Mouse (Mus musculus): ENCODE results near the gene Nol4l. TPM values are rescaled to one million over a fixed set of nuclear protein-coding genes. Genes with fewer than 3 reads are reported as not detected.
"Not testable (repeated sequence)": the region's sequence is repeated elsewhere in the genome, so short reads cannot be mapped to it uniquely, and the experiment has no call there.

Gene Nol4l
- polyA plus RNA-seq, 1 experiment, result 19.2 TPM

DNA sequence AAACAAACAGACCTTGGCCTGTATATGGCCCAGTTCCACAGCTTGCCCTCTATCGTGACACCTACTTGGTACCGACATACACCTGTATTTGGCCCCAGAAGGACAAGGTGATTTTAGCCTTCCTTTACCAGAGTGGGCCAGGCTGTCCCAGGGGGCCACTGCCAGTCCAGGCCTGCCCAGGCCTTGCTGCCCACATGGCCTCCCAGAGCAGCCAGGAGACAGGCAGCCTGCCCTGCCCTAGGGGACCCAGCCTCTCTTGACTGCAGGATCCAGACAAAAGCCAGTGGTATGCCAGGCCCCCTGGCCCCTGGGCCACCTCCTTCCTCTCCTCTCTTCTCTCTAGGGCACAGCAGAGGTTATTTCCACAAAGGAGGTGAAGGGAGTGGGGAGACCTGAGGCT is 21.8 kb downstream of the Nol4l start:
- H3K4me1 ChIP-seq (ENCODE audit: control insufficient read depth, insufficient read depth, low read length), result peaks cover 29% of the 10 kb centered on the region

GRCm38 (mm10) chr2:153506385-153506784 is 23.4 kb downstream of the Nol4l start:
- H3K27ac ChIP-seq (ENCODE audit: insufficient read depth, low read depth, low read length), result no peak overlapping the region
- H3K4me3 ChIP-seq (ENCODE audit: insufficient read depth, low read length), result no peak overlapping the region
- peaks cover 20% of the 10 kb centered on the region for H3K4me1 ChIP-seq (ENCODE audit: control insufficient read depth, insufficient read depth, low read length)
- TF ChIP-seq POLR2A (IDR thresholded peaks at IDR 0.05; ENCODE audit: borderline replicate concordance, low read depth, low read length), result no peak
- TF ChIP-seq CTCF (IDR thresholded peaks at IDR 0.05; ENCODE audit: low read depth, low read length), result no peak

More for the DNA sequence above, 21.8 kb downstream of the Nol4l start:
- TF ChIP-seq POLR2A (IDR thresholded peaks at IDR 0.05; ENCODE audit: borderline replicate concordance, low read depth, low read length), result no peak
- no peak for TF ChIP-seq CTCF (IDR thresholded peaks at IDR 0.05; ENCODE audit: low read depth, low read length)
- no peak overlapping the region for H3K27ac ChIP-seq (ENCODE audit: insufficient read depth, low read depth, low read length)
- H3K4me3 ChIP-seq (ENCODE audit: insufficient read depth, low read length), result no peak overlapping the region

DNA sequence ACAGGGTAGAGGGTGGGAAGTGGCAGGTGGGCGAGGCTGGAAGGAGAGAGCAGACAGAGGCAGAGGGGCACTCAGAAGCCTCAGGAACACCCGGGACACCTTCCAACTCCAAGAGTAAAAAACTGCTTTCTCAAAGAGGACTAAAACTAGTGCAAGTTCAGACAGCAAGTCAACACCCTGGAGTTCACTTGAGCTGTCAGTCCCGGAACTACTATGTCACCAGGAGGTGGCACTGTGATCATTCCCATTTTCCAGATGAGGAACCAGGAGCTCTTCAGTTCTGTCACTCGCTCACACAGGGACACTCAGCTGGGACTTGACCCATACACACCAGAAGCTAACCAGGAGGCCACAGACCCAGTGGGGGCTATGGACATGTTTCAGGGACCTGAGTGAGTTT is 30.6 kb downstream of the Nol4l start:
- Histone ChIP-seq H3K4me3 (ENCODE audit: insufficient read depth, low read length) (no peak overlapping the region), H3K27ac (ENCODE audit: insufficient read depth, low read depth, low read length) (no peak overlapping the region), H3K4me1 (ENCODE audit: control insufficient read depth, insufficient read depth, low read length) (peaks cover 29% of the 10 kb centered on the region)
- TF ChIP-seq POLR2A (IDR thresholded peaks at IDR 0.05; ENCODE audit: borderline replicate concordance, low read depth, low read length) (no peak), CTCF (IDR thresholded peaks at IDR 0.05; ENCODE audit: low read depth, low read length) (peak; percentile 48; the same call in 1 of the 2 replicates)

DNA sequence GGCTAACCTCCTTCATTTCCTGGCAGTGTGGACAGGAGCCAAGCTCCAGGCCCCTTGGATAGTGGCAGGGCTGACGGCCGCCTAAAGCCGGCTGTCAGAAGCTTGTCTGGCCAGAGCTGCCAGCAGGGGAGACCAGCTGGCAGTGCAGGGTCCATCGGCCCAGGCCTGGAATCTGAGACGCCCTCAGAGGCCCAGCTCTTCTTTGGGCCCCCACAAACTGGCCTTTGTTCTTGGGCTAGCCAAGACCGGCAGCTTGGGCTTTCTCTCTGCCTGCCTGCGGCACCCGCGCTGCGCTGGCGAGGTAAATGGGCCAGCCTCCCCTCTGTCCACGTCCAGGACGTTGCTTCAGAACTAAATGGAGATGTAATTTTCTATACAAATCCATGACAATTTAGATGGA is 32.9 kb downstream of the Nol4l start:
- Histone ChIP-seq H3K27ac (ENCODE audit: insufficient read depth, low read depth, low read length) (peak overlapping the region; percentile 45), H3K4me1 (ENCODE audit: control insufficient read depth, insufficient read depth, low read length) (peaks cover 35% of the 10 kb centered on the region), H3K4me3 (ENCODE audit: insufficient read depth, low read length) (no peak overlapping the region)
- no peak for TF ChIP-seq CTCF (IDR thresholded peaks at IDR 0.05; ENCODE audit: low read depth, low read length)
- TF ChIP-seq POLR2A (IDR thresholded peaks at IDR 0.05; ENCODE audit: borderline replicate concordance, low read depth, low read length), result no peak

GRCm38 (mm10) chr2:153496301-153496700 is 33.5 kb downstream of the Nol4l start:
- no peak overlapping the region for H3K4me3 ChIP-seq (ENCODE audit: insufficient read depth, low read length)
- TF ChIP-seq POLR2A (IDR thresholded peaks at IDR 0.05; ENCODE audit: borderline replicate concordance, low read depth, low read length) (no peak), CTCF (IDR thresholded peaks at IDR 0.05; ENCODE audit: low read depth, low read length) (no peak)

DNA sequence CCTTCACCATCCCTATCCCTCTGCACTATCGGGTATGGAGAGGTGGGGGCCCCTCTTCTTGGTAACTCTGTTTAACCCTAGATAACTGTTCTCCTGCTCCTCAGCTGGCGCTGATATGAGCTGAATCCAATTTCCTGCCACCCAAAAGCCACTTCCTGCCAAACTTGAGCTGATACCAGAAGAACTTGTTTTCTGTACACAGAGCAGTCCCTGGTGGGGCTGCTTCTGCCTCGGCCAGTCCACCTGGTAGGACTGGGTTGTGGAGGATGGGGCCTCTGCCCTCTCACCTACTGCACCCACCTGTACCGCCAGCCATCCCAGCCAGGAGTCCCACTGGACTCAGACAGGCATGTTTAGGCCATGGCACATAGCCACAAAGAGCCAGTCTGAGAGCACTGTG is 34.0 kb downstream of the Nol4l start:
- Histone ChIP-seq H3K27ac (ENCODE audit: insufficient read depth, low read depth, low read length) (peak overlapping the region; percentile 17), H3K4me1 (ENCODE audit: control insufficient read depth, insufficient read depth, low read length) (peaks cover 45% of the 10 kb centered on the region), H3K4me3 (ENCODE audit: insufficient read depth, low read length) (no peak overlapping the region)
- TF ChIP-seq POLR2A (IDR thresholded peaks at IDR 0.05; ENCODE audit: borderline replicate concordance, low read depth, low read length) (no peak), CTCF (IDR thresholded peaks at IDR 0.05; ENCODE audit: low read depth, low read length) (no peak)

More at GRCm38 (mm10) chr2:153496301-153496700, 33.5 kb downstream of the Nol4l start:
- H3K27ac ChIP-seq (ENCODE audit: insufficient read depth, low read depth, low read length), result peak overlapping the region; percentile 45
- H3K4me1 ChIP-seq (ENCODE audit: control insufficient read depth, insufficient read depth, low read length), result peaks cover 40% of the 10 kb centered on the region

GRCm38 (mm10) chr2:153495391-153495790 is 34.4 kb downstream of the Nol4l start:
- peaks cover 49% of the 10 kb centered on the region for H3K4me1 ChIP-seq (ENCODE audit: control insufficient read depth, insufficient read depth, low read length)
- H3K4me3 ChIP-seq (ENCODE audit: insufficient read depth, low read length), result not testable (repeated sequence)

GRCm38 (mm10) chr2:153494293-153494811 is 35.4 kb downstream of the Nol4l start:
- Histone ChIP-seq H3K4me3 (ENCODE audit: insufficient read depth, low read length) (no peak overlapping the region), H3K4me1 (ENCODE audit: control insufficient read depth, insufficient read depth, low read length) (peaks cover 54% of the 10 kb centered on the region), H3K27ac (ENCODE audit: insufficient read depth, low read depth, low read length) (no peak overlapping the region)
- no peak for TF ChIP-seq POLR2A (IDR thresholded peaks at IDR 0.05; ENCODE audit: borderline replicate concordance, low read depth, low read length)
- TF ChIP-seq CTCF (IDR thresholded peaks at IDR 0.05; ENCODE audit: low read depth, low read length), result no peak

More at GRCm38 (mm10) chr2:153495391-153495790, 34.4 kb downstream of the Nol4l start:
- H3K27ac ChIP-seq (ENCODE audit: insufficient read depth, low read depth, low read length), result not testable (repeated sequence)

- TF ChIP-seq CTCF (IDR thresholded peaks at IDR 0.05; ENCODE audit: low read depth, low read length) (no peak), POLR2A (IDR thresholded peaks at IDR 0.05; ENCODE audit: borderline replicate concordance, low read depth, low read length) (no peak)
- Histone ChIP-seq H3K27ac (ENCODE audit: insufficient read depth, low read depth, low read length) (no peak overlapping the region), H3K4me3 (ENCODE audit: insufficient read depth, low read length) (no peak overlapping the region), H3K4me1 (ENCODE audit: control insufficient read depth, insufficient read depth, low read length) (peaks cover 55% of the 10 kb centered on the region)
Measured at GRCm38 (mm10) chr2:153493781-153494292, 35.9 kb downstream of the Nol4l start.

DNA sequence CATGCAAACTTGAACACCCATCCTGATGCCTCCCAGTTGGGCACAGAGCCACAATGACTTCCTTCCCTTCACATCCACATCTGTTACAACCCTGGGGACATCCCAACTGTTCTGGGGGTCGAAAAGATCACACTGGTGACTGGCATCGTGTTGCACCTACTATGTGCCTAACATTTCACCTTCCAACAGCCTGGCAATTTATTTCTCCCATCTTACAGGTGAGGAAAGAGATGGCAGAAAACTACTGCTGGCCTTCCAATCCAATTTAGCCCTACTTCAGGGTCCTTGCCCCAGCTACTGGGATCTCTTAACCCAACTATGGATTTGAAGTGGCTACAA is 36.4 kb downstream of the Nol4l start:
- Histone ChIP-seq H3K4me3 (ENCODE audit: insufficient read depth, low read length) (peak overlapping the region; percentile 54), H3K27ac (ENCODE audit: insufficient read depth, low read depth, low read length) (no peak overlapping the region), H3K4me1 (ENCODE audit: control insufficient read depth, insufficient read depth, low read length) (peaks cover 55% of the 10 kb centered on the region)
- TF ChIP-seq CTCF (IDR thresholded peaks at IDR 0.05; ENCODE audit: low read depth, low read length) (no peak), POLR2A (IDR thresholded peaks at IDR 0.05; ENCODE audit: borderline replicate concordance, low read depth, low read length) (no peak)
